In the genomic region with DNA sequence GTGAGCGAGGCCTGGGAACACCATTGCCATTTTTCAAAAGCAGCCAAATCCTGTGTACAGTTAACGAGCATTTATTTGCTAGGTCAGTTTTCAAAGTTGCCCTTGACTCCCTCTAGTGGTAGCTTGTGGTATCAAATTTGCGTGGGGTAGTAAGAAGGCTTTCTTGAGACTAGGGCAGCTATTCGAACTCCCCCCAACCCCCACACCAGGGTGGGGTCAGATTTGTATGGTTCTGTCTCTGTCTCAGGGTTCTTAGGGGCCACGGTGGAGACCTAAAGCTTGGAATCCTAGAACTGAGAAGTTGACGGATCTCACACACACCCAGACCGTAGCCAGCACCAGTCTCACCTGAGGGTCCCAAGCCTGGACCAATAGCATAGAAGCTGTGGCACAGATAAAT, we compare ENCODE assay signal across 8 mouse cellular contexts. TPM values are rescaled to one million over a fixed set of nuclear protein-coding genes. Genes with fewer than 3 reads are reported as not detected.
DNase-seq lines count a peak whose midpoint lies in the region; ATAC-seq and TF ChIP-seq lines count a peak whose summit lies in the region.

No protein-coding gene starts in this region.

- peak; percentile 60 for ATAC-seq in granulocyte monocyte progenitor cell, adult 5-6 weeks (replicated peaks; ENCODE audit: poor library complexity, severe bottlenecking)
- peak; percentile 31 for ATAC-seq in liver, embryonic 11.5 days (replicated peaks; ENCODE audit: low FRiP score)
- ATAC-seq in neural tube, embryonic 11.5 days (ENCODE audit: insufficient read depth, low FRiP score, low TSS enrichment): no peak

- no peaks in the 10 kb centered on the region for H3K27me3 ChIP-seq in liver, embryonic 11.5 days (replicated peaks; ENCODE audit: control insufficient read depth, insufficient read depth, low read length)
- H3K27me3 ChIP-seq in neural tube, embryonic 11.5 days (ENCODE audit: control insufficient read depth, insufficient read depth, low read length): no peaks in the 10 kb centered on the region
- H3K27me3 ChIP-seq in thymus, adult 2 months (ENCODE audit: control insufficient read depth, insufficient read depth, low read length): no peaks in the 10 kb centered on the region

- WGBS in liver, embryonic 11.5 days: 21% methylated on average over 7 of the region's 7 CpGs
- WGBS in neural tube, embryonic 11.5 days: 27% methylated on average over 7 of the region's 7 CpGs
- 27% methylated on average over 7 of the region's 7 CpGs for WGBS in thymus, adult 2 months

- DNase-seq in B cell, adult 2 months: peak; percentile 77 to 81
- DNase-seq in T-cell, adult 2 months (ENCODE audit: low spot score): peak; percentile 67
- peak; percentile 74 to 85 for DNase-seq in cerebellum, postnatal 25 days
- peak; percentile 80 for DNase-seq in kidney, postnatal 10 days
- DNase-seq in liver, embryonic 11.5 days (ENCODE audit: low spot score): peak; percentile 57
- DNase-seq in neural tube, embryonic 11.5 days (ENCODE audit: low spot score): peak; percentile 66
- DNase-seq in thymus, adult 2 months: peak; percentile 71

- no peaks in the 10 kb centered on the region for H3K9me3 ChIP-seq in liver, embryonic 11.5 days (ENCODE audit: control insufficient read depth, low read length)
- no peaks in the 10 kb centered on the region for H3K9me3 ChIP-seq in neural tube, embryonic 11.5 days (ENCODE audit: control insufficient read depth, low read length)

- no peak overlapping the region for H3K9ac ChIP-seq in liver, embryonic 11.5 days (ENCODE audit: low read depth, low read length)
- no peak overlapping the region for H3K9ac ChIP-seq in neural tube, embryonic 11.5 days (ENCODE audit: low read length)

- no peak overlapping the region for H3K27ac ChIP-seq in liver, embryonic 11.5 days (ENCODE audit: low read depth, low read length)
- no peak overlapping the region for H3K27ac ChIP-seq in neural tube, embryonic 11.5 days (ENCODE audit: low read depth, low read length)
- no peak overlapping the region for H3K27ac ChIP-seq in thymus, adult 2 months (ENCODE audit: control insufficient read depth, insufficient read depth, low read length)

- H3K4me2 ChIP-seq in liver, embryonic 11.5 days: no peak overlapping the region
- H3K4me2 ChIP-seq in neural tube, embryonic 11.5 days (ENCODE audit: low read depth): no peak overlapping the region

- TF ChIP-seq CTCF in thymus, adult 2 months (IDR thresholded peaks at IDR 0.05; ENCODE audit: borderline replicate concordance, control insufficient read depth, extremely low read depth, insufficient read depth, low read length, poor library complexity): no peak

- no peak for TF ChIP-seq POLR2A in thymus, adult 2 months (IDR thresholded peaks at IDR 0.05; ENCODE audit: control insufficient read depth, extremely low read depth, insufficient read depth, low read length, poor library complexity)

- H3K4me1 ChIP-seq in liver, embryonic 11.5 days (replicated peaks; ENCODE audit: control insufficient read depth, insufficient read depth, low read length): no peaks in the 10 kb centered on the region
- no peaks in the 10 kb centered on the region for H3K4me1 ChIP-seq in neural tube, embryonic 11.5 days (ENCODE audit: control insufficient read depth, insufficient read depth, low read length)
- no peaks in the 10 kb centered on the region; the same call in 1 of the 2 replicates for H3K4me1 ChIP-seq in thymus, adult 2 months (replicated peaks; ENCODE audit: control insufficient read depth, insufficient read depth, low read length)

- no peak overlapping the region for H3K4me3 ChIP-seq in liver, embryonic 11.5 days (ENCODE audit: low read depth, low read length)
- H3K4me3 ChIP-seq in neural tube, embryonic 11.5 days (ENCODE audit: low read depth, low read length): no peak overlapping the region
- H3K4me3 ChIP-seq in thymus, adult 2 months (ENCODE audit: control insufficient read depth, insufficient read depth, low read length): no peak overlapping the region

- H3K36me3 ChIP-seq in liver, embryonic 11.5 days (ENCODE audit: control insufficient read depth, insufficient read depth, low read length): no peaks in the 10 kb centered on the region
- no peaks in the 10 kb centered on the region for H3K36me3 ChIP-seq in neural tube, embryonic 11.5 days (ENCODE audit: control insufficient read depth, insufficient read depth, low read length)
- no peaks in the 10 kb centered on the region for H3K36me3 ChIP-seq in thymus, adult 2 months (ENCODE audit: control insufficient read depth, insufficient read depth, low read length)

RNA-seq across cellular contexts. Expression of gene P2rx4, which starts 18.7 kb away (rescaled TPM):
- total RNA-seq in granulocyte monocyte progenitor cell, adult 5-6 weeks (2014; fragmentation: Nextera tagmentation): 40.6 and 45.9 TPM in 2 replicates
- 7.2 and 17.1 TPM in 2 replicates for total RNA-seq in granulocyte monocyte progenitor cell, adult 5-6 weeks (2017)
- polyA plus RNA-seq in liver, embryonic 11.5 days (2014; fragmentation: Nextera tagmentation; extraction: Ambion mirVana): 27.1 and 30.2 TPM in 2 replicates
- 8.1 and 8.7 TPM in 2 replicates for polyA plus RNA-seq in neural tube, embryonic 11.5 days (2014; fragmentation: Nextera tagmentation; extraction: Ambion mirVana)
- 41.0 and 51.4 TPM in 2 replicates for polyA plus RNA-seq in thymus, adult 2 months (2012; rRNA removed)

RNA-seq across cellular contexts. Expression of gene Camkk2, which starts 53.1 kb away (rescaled TPM):
- 46.5 and 59.1 TPM in 2 replicates for total RNA-seq in granulocyte monocyte progenitor cell, adult 5-6 weeks (2014; fragmentation: Nextera tagmentation)
- 32.9 and 36.4 TPM in 2 replicates for total RNA-seq in granulocyte monocyte progenitor cell, adult 5-6 weeks (2017)
- 15.5 and 16.6 TPM in 2 replicates for polyA plus RNA-seq in liver, embryonic 11.5 days (2014; fragmentation: Nextera tagmentation; extraction: Ambion mirVana)
- 26.3 and 27.0 TPM in 2 replicates for polyA plus RNA-seq in neural tube, embryonic 11.5 days (2014; fragmentation: Nextera tagmentation; extraction: Ambion mirVana)
- 31.1 and 40.9 TPM in 2 replicates for polyA plus RNA-seq in thymus, adult 2 months (2012; rRNA removed)
